Mouse (Mus musculus): ENCODE measurements around the gene Rtel1.

- no peak for TF ChIP-seq CTCF (IDR thresholded peaks at IDR 0.05; ENCODE audit: low read depth)
- TF ChIP-seq EP300 (optimal IDR thresholded peaks at IDR 0.05) = no peak
Observed at GRCm38 (mm10) chr2:181320103-181320499, 562 bp downstream of the Rtel1 start.

Data from stomach, postnatal 0 days (tissue).